Mouse (Mus musculus) ES-Bruce4 (cell line): ENCODE data around the gene Fam155a. TPM values are rescaled to one million over a fixed set of nuclear protein-coding genes. Genes with fewer than 3 reads are reported as not detected.

Experiments
- H3K27ac ChIP-seq: 2 replicates; pipeline ENCODE4 v1.5.1; 2012; ENCODE audit warnings: low read length, inconsistent platforms; ENCODE audit not compliant: insufficient read depth
- H3K27me3 ChIP-seq: 2 replicates; pipeline ENCODE4 v1.6.1; 2012; ENCODE audit warnings: mild to moderate bottlenecking, low read length, inconsistent platforms; ENCODE audit not compliant: control insufficient read depth, poor library complexity, insufficient read depth, severe bottlenecking
- H3K36me3 ChIP-seq: 2 replicates; pipeline ENCODE4 v1.6.1; 2012; ENCODE audit warnings: inconsistent platforms, mild to moderate bottlenecking, low read length, moderate library complexity; ENCODE audit not compliant: control insufficient read depth, poor library complexity, insufficient read depth, severe bottlenecking
- H3K4me1 ChIP-seq: one replicate; pipeline ENCODE4 v1.8.1; 2011; ENCODE audit warnings: low read length; ENCODE audit not compliant: control insufficient read depth, insufficient read depth
- H3K4me3 ChIP-seq: 2 replicates; pipeline ENCODE4 v1.5.1; 2011; ENCODE audit warnings: low read depth, mild to moderate bottlenecking, low read length
- H3K9ac ChIP-seq: 2 replicates; pipeline ENCODE4 v1.6.1; 2012; ENCODE audit warnings: low read depth, mild to moderate bottlenecking, inconsistent platforms; ENCODE audit not compliant: poor library complexity, severe bottlenecking
- H3K9me3 ChIP-seq: replicated peaks from 2 replicates; pipeline ENCODE4 v1.6.1; 2012; ENCODE audit warnings: mild to moderate bottlenecking, low read length, inconsistent platforms; ENCODE audit not compliant: control insufficient read depth, poor library complexity, insufficient read depth, severe bottlenecking
- CTCF ChIP-seq: IDR thresholded peaks from one replicate; pipeline ENCODE4 v1.8.1; 2011; ENCODE audit warnings: low read depth, low read length
- EP300 ChIP-seq: IDR thresholded peaks from 2 replicates; pipeline ENCODE4 v1.6.1; 2011; ENCODE audit warnings: low read depth, low read length; ENCODE audit not compliant: insufficient read depth
- POLR2A ChIP-seq: IDR thresholded peaks from one replicate; pipeline ENCODE4 v1.8.1; 2011; ENCODE audit warnings: low read length; ENCODE audit not compliant: insufficient read depth
- polyA plus RNA-seq: library from polyadenylated mRNA; stranded (reverse); fragments of >200 nt; gene quantifications from 2 replicates; pipeline ENCODE4 v1.2.4, GENCODE M21; 2011; ENCODE audit warnings: low read depth; ENCODE audit not compliant: missing spikeins, insufficient read depth, insufficient read length

The Fam155a gene
- polyA plus RNA-seq, 1 experiment: not detected

- no peaks in the 10 kb centered on the region for H3K4me1 ChIP-seq
- no peaks in the 10 kb centered on the region for H3K9me3 ChIP-seq
- no peak overlapping the region for H3K9ac ChIP-seq
- no peak overlapping the region for H3K27ac ChIP-seq
- H3K4me3 ChIP-seq: no peak overlapping the region
- H3K36me3 ChIP-seq: no peaks in the 10 kb centered on the region
- TF ChIP-seq POLR2A: no peak
- TF ChIP-seq CTCF: no peak
- no peak for TF ChIP-seq EP300
- H3K27me3 ChIP-seq: no peaks in the 10 kb centered on the region
These were observed 609.4 kb downstream of the Fam155a start for GRCm38 (mm10) chr8:9161606-9162005.

GRCm38 (mm10) chr8:9159322-9159721 is 611.6 kb downstream of the Fam155a start:
- no peaks in the 10 kb centered on the region for H3K9me3 ChIP-seq
- H3K36me3 ChIP-seq: no peaks in the 10 kb centered on the region
- H3K4me1 ChIP-seq: no peaks in the 10 kb centered on the region
- H3K4me3 ChIP-seq: no peak overlapping the region
- TF ChIP-seq CTCF (no peak), POLR2A (no peak), EP300 (no peak)
- H3K9ac ChIP-seq: no peak overlapping the region
- H3K27ac ChIP-seq: no peak overlapping the region
- no peaks in the 10 kb centered on the region for H3K27me3 ChIP-seq

GRCm38 (mm10) chr8:9158652-9159051 is 612.3 kb downstream of the Fam155a start:
- no peak for TF ChIP-seq POLR2A
- TF ChIP-seq EP300: no peak
- no peak for TF ChIP-seq CTCF
- H3K4me1 ChIP-seq: no peaks in the 10 kb centered on the region
- no peaks in the 10 kb centered on the region for H3K9me3 ChIP-seq
- no peak overlapping the region for H3K9ac ChIP-seq
- no peak overlapping the region for H3K4me3 ChIP-seq
- H3K27ac ChIP-seq: no peak overlapping the region
- no peaks in the 10 kb centered on the region for H3K27me3 ChIP-seq
- no peaks in the 10 kb centered on the region for H3K36me3 ChIP-seq

DNA sequence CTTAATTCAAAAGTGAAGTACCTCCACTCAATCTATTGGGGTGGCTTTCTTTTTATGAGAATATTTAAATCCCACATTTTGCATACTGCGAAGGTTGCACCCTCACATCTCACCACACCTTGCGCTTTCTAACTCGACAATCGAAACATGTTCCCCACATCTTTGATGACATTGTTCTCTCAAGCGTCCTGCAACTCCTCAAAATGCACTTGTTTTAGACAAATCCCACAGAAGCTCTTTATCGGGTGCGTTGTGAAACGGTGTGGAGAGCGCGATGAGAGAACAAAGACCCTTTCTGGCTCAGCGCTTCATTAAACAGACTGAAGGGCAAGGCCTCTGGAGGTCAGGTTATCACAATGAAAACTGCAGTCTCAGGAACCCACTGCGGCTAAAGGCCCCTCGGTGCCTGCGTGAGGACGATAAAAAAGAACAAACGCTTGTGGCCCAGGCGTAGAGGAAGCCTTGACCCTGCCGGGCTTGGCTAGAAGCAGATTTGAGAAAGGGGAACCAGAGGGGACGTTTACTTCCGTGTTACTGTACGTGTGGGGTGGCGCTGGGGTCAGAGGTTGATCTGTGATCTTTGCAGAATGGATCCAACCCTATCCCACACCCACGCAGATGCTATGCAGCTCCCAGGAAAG is 613.7 kb downstream of the Fam155a start:
- H3K27me3 ChIP-seq: no peaks in the 10 kb centered on the region
- no peak for TF ChIP-seq EP300
- TF ChIP-seq POLR2A: no peak
- no peak for TF ChIP-seq CTCF
- H3K4me1 ChIP-seq: no peaks in the 10 kb centered on the region
- H3K36me3 ChIP-seq: no peaks in the 10 kb centered on the region
- no peak overlapping the region for H3K4me3 ChIP-seq
- H3K27ac ChIP-seq: no peak overlapping the region
- no peaks in the 10 kb centered on the region for H3K9me3 ChIP-seq
- H3K9ac ChIP-seq: no peak overlapping the region

Other genes with a start within 250 kb of the Fam155a start
- gene Gm10217, start 93.1 kb upstream of the Fam155a start, polyA plus RNA-seq: not detected in 2 replicates
- 9.4 and 9.6 TPM in 2 replicates for gene Lig4, start 206.5 kb upstream of the Fam155a start, polyA plus RNA-seq
- 20.1 and 20.7 TPM in 2 replicates for gene Abhd13, start 206.5 kb upstream of the Fam155a start, polyA plus RNA-seq
- gene Tnfsf13b, start 235.3 kb upstream of the Fam155a start, polyA plus RNA-seq: 0.37 TPM in 1 of 2 replicates, not detected in the other